Mouse (Mus musculus): ENCODE data around the gene Arl5b.

DNA sequence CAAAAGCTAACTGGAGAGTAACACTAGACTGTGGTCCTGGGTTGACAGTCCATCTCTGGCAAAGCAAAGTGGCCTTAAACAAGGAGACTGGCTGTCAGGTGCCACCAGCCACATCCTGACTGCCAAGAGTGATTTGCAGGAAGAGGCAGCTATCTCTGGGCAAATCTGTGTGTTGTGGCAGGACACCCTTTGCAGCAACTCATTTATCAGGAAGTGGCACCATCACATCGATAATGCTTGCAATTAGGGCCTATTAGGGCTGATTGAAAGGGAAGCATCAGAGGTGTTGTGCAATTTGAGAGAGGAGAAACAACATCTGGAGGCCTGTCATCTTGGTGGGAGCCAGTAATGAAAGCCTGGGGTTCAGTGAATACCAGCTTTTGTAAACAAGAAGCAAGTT is 55.2 kb downstream of the Arl5b start:
- TF ChIP-seq CTCF (IDR thresholded peaks at IDR 0.05; ENCODE audit: control insufficient read depth, insufficient read depth, low read length) (no peak), POLR2A (IDR thresholded peaks at IDR 0.05; ENCODE audit: borderline replicate concordance, control insufficient read depth, low read depth, low read length) (no peak)
